Mouse (Mus musculus): ENCODE data around the gene Atg10. TPM values are rescaled to one million over a fixed set of nuclear protein-coding genes. Genes with fewer than 3 reads are reported as not detected.

Atg10 gene
- polyA plus RNA-seq, 1 experiment from 2014 or later: 16.2 TPM

GRCm38 (mm10) chr13:91156949-91157348 is 66.8 kb downstream of the Atg10 start:
- DNase-seq (ENCODE audit: low spot score) (no peak), ATAC-seq (ENCODE audit: low FRiP score, low TSS enrichment) (no peak)
- WGBS: 83% methylated on average over 2 of the region's 2 CpGs
- no peaks in the 10 kb centered on the region for H3K9me3 ChIP-seq (ENCODE audit: control insufficient read depth, low read length)
- no peak overlapping the region for H3K9ac ChIP-seq (ENCODE audit: low read length)
- H3K4me3 ChIP-seq (ENCODE audit: low read depth, low read length): no peak overlapping the region
- H3K27me3 ChIP-seq (ENCODE audit: control insufficient read depth, insufficient read depth, low read length): no peaks in the 10 kb centered on the region
- H3K27ac ChIP-seq (replicated peaks): no peak overlapping the region
- no peaks in the 10 kb centered on the region for H3K36me3 ChIP-seq (ENCODE audit: control insufficient read depth, insufficient read depth, low read length)
- H3K4me1 ChIP-seq (replicated peaks; ENCODE audit: control insufficient read depth, insufficient read depth): no peaks in the 10 kb centered on the region
- no peak overlapping the region for H3K4me2 ChIP-seq (replicated peaks; ENCODE audit: low read depth)
- TF ChIP-seq EP300 (optimal IDR thresholded peaks at IDR 0.05) (no peak), CTCF (IDR thresholded peaks at IDR 0.05; ENCODE audit: low read depth) (no peak)

- ATAC-seq (ENCODE audit: low FRiP score, low TSS enrichment): no peak
- DNase-seq (ENCODE audit: low spot score): no peak
- no peak for TF ChIP-seq CTCF (IDR thresholded peaks at IDR 0.05; ENCODE audit: low read depth)
- TF ChIP-seq EP300 (optimal IDR thresholded peaks at IDR 0.05): no peak
- H3K9ac ChIP-seq (ENCODE audit: low read length): no peak overlapping the region
- H3K4me3 ChIP-seq (ENCODE audit: low read depth, low read length): no peak overlapping the region
- no peaks in the 10 kb centered on the region for H3K36me3 ChIP-seq (ENCODE audit: control insufficient read depth, insufficient read depth, low read length)
- WGBS: 79% methylated on average over 5 of the region's 5 CpGs
- no peak overlapping the region for H3K4me2 ChIP-seq (replicated peaks; ENCODE audit: low read depth)
- no peak overlapping the region for H3K27ac ChIP-seq (replicated peaks)
- no peaks in the 10 kb centered on the region for H3K4me1 ChIP-seq (replicated peaks; ENCODE audit: control insufficient read depth, insufficient read depth)
- H3K27me3 ChIP-seq (ENCODE audit: control insufficient read depth, insufficient read depth, low read length): no peaks in the 10 kb centered on the region
- H3K9me3 ChIP-seq (ENCODE audit: control insufficient read depth, low read length): no peaks in the 10 kb centered on the region
Observed at GRCm38 (mm10) chr13:91156308-91156707, 67.5 kb downstream of the Atg10 start.

DNA sequence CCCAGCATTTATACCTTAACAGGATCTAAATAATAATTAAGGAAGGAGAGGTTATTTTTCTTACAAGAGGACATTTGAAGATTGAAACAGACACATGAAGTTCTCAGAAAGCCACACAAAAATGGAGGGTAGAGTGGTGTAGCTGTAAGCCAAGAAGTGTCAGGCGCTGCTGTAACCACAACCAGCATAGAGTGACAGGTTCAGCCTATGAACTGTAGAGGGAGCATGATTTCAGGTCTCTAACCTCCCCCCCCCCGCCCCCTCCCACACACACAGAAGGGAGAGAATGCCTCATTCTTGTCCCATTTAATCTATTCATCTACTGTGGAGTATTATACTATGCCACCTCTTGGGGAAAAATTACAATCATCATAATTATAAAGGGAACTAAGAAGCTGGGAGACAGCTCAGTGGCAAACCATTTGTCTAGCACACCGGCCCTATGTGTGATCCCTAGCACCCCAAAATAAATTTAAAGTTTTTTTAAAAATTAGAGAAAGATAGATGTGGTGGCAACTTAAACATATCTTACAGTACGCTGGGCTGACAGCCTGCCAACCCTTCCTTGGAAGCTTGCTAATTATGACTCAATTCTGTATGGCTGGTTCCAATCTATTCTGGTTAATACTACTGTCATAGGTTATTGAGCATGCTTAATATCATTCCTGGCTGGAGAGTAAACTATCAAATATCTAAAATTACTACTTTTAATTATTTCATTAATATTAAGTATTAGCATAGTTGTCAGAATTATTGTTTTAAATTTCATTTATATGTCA is 68.2 kb downstream of the Atg10 start:
- no peaks in the 10 kb centered on the region for H3K4me1 ChIP-seq (replicated peaks; ENCODE audit: control insufficient read depth, insufficient read depth)
- no peak for DNase-seq (ENCODE audit: low spot score)
- H3K4me3 ChIP-seq (ENCODE audit: low read depth, low read length): no peak overlapping the region
- TF ChIP-seq CTCF (IDR thresholded peaks at IDR 0.05; ENCODE audit: low read depth) (no peak), EP300 (optimal IDR thresholded peaks at IDR 0.05) (no peak)
- H3K9ac ChIP-seq (ENCODE audit: low read length): no peak overlapping the region
- H3K36me3 ChIP-seq (ENCODE audit: control insufficient read depth, insufficient read depth, low read length): no peaks in the 10 kb centered on the region
- ATAC-seq (ENCODE audit: low FRiP score, low TSS enrichment): no peak
- no peaks in the 10 kb centered on the region for H3K9me3 ChIP-seq (ENCODE audit: control insufficient read depth, low read length)
- H3K4me2 ChIP-seq (replicated peaks; ENCODE audit: low read depth): no peak overlapping the region
- 63% methylated on average over 4 of the region's 4 CpGs for WGBS
- H3K27me3 ChIP-seq (ENCODE audit: control insufficient read depth, insufficient read depth, low read length): no peaks in the 10 kb centered on the region
- no peak overlapping the region for H3K27ac ChIP-seq (replicated peaks)

DNA sequence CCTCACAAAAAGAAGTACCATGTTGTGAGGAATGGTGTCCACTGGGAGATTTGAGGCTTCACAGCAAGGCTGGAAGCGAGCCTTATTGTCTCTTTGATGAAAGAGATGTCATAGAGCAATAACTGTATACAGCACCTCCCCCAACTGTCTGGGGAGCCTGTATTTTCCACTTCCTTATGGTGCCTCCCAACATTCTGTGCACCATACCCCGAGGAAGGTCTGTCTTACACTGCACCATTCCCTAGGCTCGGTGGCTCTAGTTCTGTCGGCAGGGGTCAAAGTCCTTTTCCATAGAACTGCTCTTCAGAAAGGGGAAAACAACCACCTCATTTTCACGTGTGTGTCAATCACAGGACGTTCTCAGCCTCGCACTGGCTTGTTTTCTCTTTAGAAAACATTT is 69.1 kb downstream of the Atg10 start:
- Histone ChIP-seq H3K27ac (replicated peaks) (no peak overlapping the region), H3K4me2 (replicated peaks; ENCODE audit: low read depth) (no peak overlapping the region), H3K4me3 (ENCODE audit: low read depth, low read length) (no peak overlapping the region), H3K9me3 (ENCODE audit: control insufficient read depth, low read length) (no peaks in the 10 kb centered on the region), H3K27me3 (ENCODE audit: control insufficient read depth, insufficient read depth, low read length) (no peaks in the 10 kb centered on the region), H3K4me1 (replicated peaks; ENCODE audit: control insufficient read depth, insufficient read depth) (no peaks in the 10 kb centered on the region), H3K9ac (ENCODE audit: low read length) (no peak overlapping the region), H3K36me3 (ENCODE audit: control insufficient read depth, insufficient read depth, low read length) (no peaks in the 10 kb centered on the region)
- WGBS: 69% methylated on average over 7 of the region's 7 CpGs
- DNase-seq (ENCODE audit: low spot score) (no peak), ATAC-seq (ENCODE audit: low FRiP score, low TSS enrichment) (no peak)
- TF ChIP-seq EP300 (optimal IDR thresholded peaks at IDR 0.05) (no peak), CTCF (IDR thresholded peaks at IDR 0.05; ENCODE audit: low read depth) (no peak)

DNA sequence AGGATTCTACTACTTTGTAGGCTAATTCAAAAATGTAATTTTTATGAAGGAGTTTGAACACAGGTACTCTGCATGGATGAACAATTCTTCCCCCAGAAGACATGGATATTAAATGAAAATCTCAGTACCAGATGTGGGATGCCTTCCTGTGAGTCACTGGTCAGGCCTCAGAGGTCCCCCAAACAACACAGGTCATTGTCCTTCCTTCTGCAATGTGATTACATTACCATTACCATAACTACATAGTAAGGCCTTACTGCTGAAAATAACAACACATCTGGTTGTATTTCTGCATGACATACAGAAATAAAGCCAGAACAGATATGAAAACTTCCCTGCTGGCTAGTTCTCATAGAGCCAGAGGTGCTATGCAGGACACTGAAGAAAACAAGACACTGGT is 87.4 kb downstream of the Atg10 start:
- ATAC-seq (ENCODE audit: low FRiP score, low TSS enrichment) (no peak), DNase-seq (ENCODE audit: low spot score) (no peak)
- Histone ChIP-seq H3K4me2 (replicated peaks; ENCODE audit: low read depth) (no peak overlapping the region), H3K27ac (replicated peaks) (no peak overlapping the region), H3K4me3 (ENCODE audit: low read depth, low read length) (no peak overlapping the region), H3K9me3 (ENCODE audit: control insufficient read depth, low read length) (no peaks in the 10 kb centered on the region), H3K9ac (ENCODE audit: low read length) (no peak overlapping the region), H3K36me3 (ENCODE audit: control insufficient read depth, insufficient read depth, low read length) (no peaks in the 10 kb centered on the region), H3K4me1 (replicated peaks; ENCODE audit: control insufficient read depth, insufficient read depth) (no peaks in the 10 kb centered on the region), H3K27me3 (ENCODE audit: control insufficient read depth, insufficient read depth, low read length) (no peaks in the 10 kb centered on the region)
- no peak for TF ChIP-seq EP300 (optimal IDR thresholded peaks at IDR 0.05)
- no peak for TF ChIP-seq CTCF (IDR thresholded peaks at IDR 0.05; ENCODE audit: low read depth)

GRCm38 (mm10) chr13:91133334-91133890 is 90.4 kb downstream of the Atg10 start:
- no peaks in the 10 kb centered on the region for H3K9me3 ChIP-seq (ENCODE audit: control insufficient read depth, low read length)
- no peak overlapping the region for H3K4me3 ChIP-seq (ENCODE audit: low read depth, low read length)
- no peaks in the 10 kb centered on the region for H3K36me3 ChIP-seq (ENCODE audit: control insufficient read depth, insufficient read depth, low read length)
- ATAC-seq (ENCODE audit: low FRiP score, low TSS enrichment) (no peak), DNase-seq (ENCODE audit: low spot score) (no peak)
- no peak overlapping the region for H3K4me2 ChIP-seq (replicated peaks; ENCODE audit: low read depth)
- no peaks in the 10 kb centered on the region for H3K27me3 ChIP-seq (ENCODE audit: control insufficient read depth, insufficient read depth, low read length)
- no peaks in the 10 kb centered on the region for H3K4me1 ChIP-seq (replicated peaks; ENCODE audit: control insufficient read depth, insufficient read depth)
- H3K27ac ChIP-seq (replicated peaks): no peak overlapping the region
- no peak for TF ChIP-seq EP300 (optimal IDR thresholded peaks at IDR 0.05)
- TF ChIP-seq CTCF (IDR thresholded peaks at IDR 0.05; ENCODE audit: low read depth): no peak
- WGBS: 65% methylated on average over 5 of the region's 5 CpGs
- no peak overlapping the region for H3K9ac ChIP-seq (ENCODE audit: low read length)

All from stomach, postnatal 0 days (tissue).